Mouse (Mus musculus): ENCODE data around the gene Fam162a. TPM values are rescaled to one million over a fixed set of nuclear protein-coding genes. Genes with fewer than 3 reads are reported as not detected.
"Not testable (repeated sequence)": the region's sequence is repeated elsewhere in the genome, so short reads cannot be mapped to it uniquely, and the experiment has no call there.

Fam162a gene
- polyA plus RNA-seq, 1 experiment from 2014 or later = 997 TPM

GRCm38 (mm10) chr16:36043073-36043472, 28.3 kb downstream of the Fam162a start:
- H3K27ac ChIP-seq (replicated peaks in 1 of 2; ENCODE audit: control insufficient read depth in 1 of 2, insufficient read depth in 1 of 2, low read depth in 2 of 2, low read length in 2 of 2) = 0 out of 4 replicates have a peak overlapping the region, but pooled peaks of 1 of the 2 experiments have one; percentile 21
- no peaks in the 10 kb centered on the region for H3K9me3 ChIP-seq (ENCODE audit: control insufficient read depth, low read length)
- H3K36me3 ChIP-seq (ENCODE audit: control insufficient read depth, insufficient read depth, low read length) = peaks cover 57% of the 10 kb centered on the region
- peaks cover 9 to 28% of the 10 kb centered on the region in 2 experiments for H3K4me1 ChIP-seq (ENCODE audit: control insufficient read depth in 2 of 2, insufficient read depth in 2 of 2, low read length in 2 of 2)
- WGBS = 38% methylated on average over 10 of the region's 10 CpGs
- no peak overlapping the region for H3K9ac ChIP-seq (ENCODE audit: low read length)
- peak; percentile 18; the same call in 1 of the 2 replicates for ATAC-seq (ENCODE audit: insufficient number of reproducible peaks, insufficient read depth, low FRiP score, low read depth)
- H3K27me3 ChIP-seq (ENCODE audit: control insufficient read depth, insufficient read depth, low read length) = no peaks in the 10 kb centered on the region
- peak overlapping the region; percentile 4; the same call in 1 of the 2 replicates for H3K4me2 ChIP-seq (ENCODE audit: low read length)
- H3K4me3 ChIP-seq (ENCODE audit: control insufficient read depth in 1 of 2, insufficient read depth in 1 of 2, low read depth in 1 of 2, low read length in 2 of 2) = no peak overlapping the region

GRCm38 (mm10) chr16:36041625-36042020, 29.8 kb downstream of the Fam162a start:
- H3K4me2 ChIP-seq (ENCODE audit: low read length) = peak overlapping the region; percentile 69
- peaks cover 9 to 28% of the 10 kb centered on the region in 2 experiments for H3K4me1 ChIP-seq (ENCODE audit: control insufficient read depth in 2 of 2, insufficient read depth in 2 of 2, low read length in 2 of 2)
- whole genome bisulfite sequencing = 18% methylated on average over 11 of the region's 11 CpGs
- ATAC-seq (ENCODE audit: insufficient number of reproducible peaks, insufficient read depth, low FRiP score, low read depth) = no peak
- peak overlapping the region; percentile 88 for H3K9ac ChIP-seq (ENCODE audit: low read length)
- H3K4me3 ChIP-seq (ENCODE audit: control insufficient read depth in 1 of 2, insufficient read depth in 1 of 2, low read depth in 1 of 2, low read length in 2 of 2) = peak overlapping the region; percentile 67 to 72
- no peaks in the 10 kb centered on the region for H3K27me3 ChIP-seq (ENCODE audit: control insufficient read depth, insufficient read depth, low read length)
- H3K27ac ChIP-seq (replicated peaks in 1 of 2; ENCODE audit: control insufficient read depth in 1 of 2, insufficient read depth in 1 of 2, low read depth in 2 of 2, low read length in 2 of 2) = peak overlapping the region; percentile 78 to 90
- peaks cover 54% of the 10 kb centered on the region for H3K36me3 ChIP-seq (ENCODE audit: control insufficient read depth, insufficient read depth, low read length)
- H3K9me3 ChIP-seq (ENCODE audit: control insufficient read depth, low read length) = no peaks in the 10 kb centered on the region

- Histone ChIP-seq H3K4me1 (ENCODE audit: control insufficient read depth in 2 of 2, insufficient read depth in 2 of 2, low read length in 2 of 2) (peaks cover 9 to 28% of the 10 kb centered on the region in 2 experiments), H3K4me2 (ENCODE audit: low read length) (peak within 1 kb of the TSS; percentile 69), H3K36me3 (ENCODE audit: control insufficient read depth, insufficient read depth, low read length) (peaks cover 49% of the 10 kb centered on the region), H3K27me3 (ENCODE audit: control insufficient read depth, insufficient read depth, low read length) (no peaks in the 10 kb centered on the region), H3K9me3 (ENCODE audit: control insufficient read depth, low read length) (no peaks in the 10 kb centered on the region), H3K4me3 (ENCODE audit: control insufficient read depth in 1 of 2, insufficient read depth in 1 of 2, low read depth in 1 of 2, low read length in 2 of 2) (peak within 1 kb of the TSS; percentile 67 to 72), H3K27ac (replicated peaks in 1 of 2; ENCODE audit: control insufficient read depth in 1 of 2, insufficient read depth in 1 of 2, low read depth in 2 of 2, low read length in 2 of 2) (peak within 1 kb of the TSS; percentile 78 to 90), H3K9ac (ENCODE audit: low read length) (peak within 1 kb of the TSS; percentile 88)
- peak; percentile 91 for ATAC-seq (ENCODE audit: insufficient number of reproducible peaks, insufficient read depth, low FRiP score, low read depth)
- WGBS = 2% methylated on average over 39 of the region's 39 CpGs
These were observed 30.5 kb downstream of the Fam162a start, which contains the start of gene Wdr5b for GRCm38 (mm10) chr16:36040640-36041624. Wdr5b (plus strand) TSS chr16:36041190.

- not testable (repeated sequence) for H3K4me1 ChIP-seq (ENCODE audit: control insufficient read depth in 2 of 2, insufficient read depth in 2 of 2, low read length in 2 of 2); H3K9ac ChIP-seq (ENCODE audit: low read length); H3K9me3 ChIP-seq (ENCODE audit: control insufficient read depth, low read length); H3K4me3 ChIP-seq (ENCODE audit: control insufficient read depth in 1 of 2, insufficient read depth in 1 of 2, low read depth in 1 of 2, low read length in 2 of 2); H3K27ac ChIP-seq (replicated peaks in 1 of 2; ENCODE audit: control insufficient read depth in 1 of 2, insufficient read depth in 1 of 2, low read depth in 2 of 2, low read length in 2 of 2); H3K4me2 ChIP-seq (ENCODE audit: low read length); H3K27me3 ChIP-seq (ENCODE audit: control insufficient read depth, insufficient read depth, low read length); ATAC-seq (ENCODE audit: insufficient number of reproducible peaks, insufficient read depth, low FRiP score, low read depth)
- 89% methylated on average over 1 of the region's 2 CpGs for WGBS
- peaks cover 73% of the 10 kb centered on the region for H3K36me3 ChIP-seq (ENCODE audit: control insufficient read depth, insufficient read depth, low read length)
These were observed 43.3 kb downstream of the Fam162a start for GRCm38 (mm10) chr16:36028120-36028519.

GRCm38 (mm10) chr16:36016335-36016734, 55.1 kb downstream of the Fam162a start:
- H3K4me3 ChIP-seq (ENCODE audit: control insufficient read depth in 1 of 2, insufficient read depth in 1 of 2, low read depth in 1 of 2, low read length in 2 of 2) = no peak overlapping the region
- no peaks in the 10 kb centered on the region for H3K9me3 ChIP-seq (ENCODE audit: control insufficient read depth, low read length)
- ATAC-seq (ENCODE audit: insufficient number of reproducible peaks, insufficient read depth, low FRiP score, low read depth) = no peak
- H3K36me3 ChIP-seq (ENCODE audit: control insufficient read depth, insufficient read depth, low read length) = peaks cover 73% of the 10 kb centered on the region
- no peaks in the 10 kb centered on the region for H3K27me3 ChIP-seq (ENCODE audit: control insufficient read depth, insufficient read depth, low read length)
- no peaks in the 10 kb centered on the region for H3K4me1 ChIP-seq (ENCODE audit: control insufficient read depth in 2 of 2, insufficient read depth in 2 of 2, low read length in 2 of 2)
- H3K4me2 ChIP-seq (ENCODE audit: low read length) = no peak overlapping the region
- WGBS = 96% methylated on average over 1 of the region's 1 CpGs
- H3K9ac ChIP-seq (ENCODE audit: low read length) = no peak overlapping the region
- H3K27ac ChIP-seq (replicated peaks in 1 of 2; ENCODE audit: control insufficient read depth in 1 of 2, insufficient read depth in 1 of 2, low read depth in 2 of 2, low read length in 2 of 2) = no peak overlapping the region

GRCm38 (mm10) chr16:36008396-36008795, 63.0 kb downstream of the Fam162a start:
- H3K36me3 ChIP-seq (ENCODE audit: control insufficient read depth, insufficient read depth, low read length) = peaks cover 53% of the 10 kb centered on the region
- H3K4me3 ChIP-seq (ENCODE audit: control insufficient read depth in 1 of 2, insufficient read depth in 1 of 2, low read depth in 1 of 2, low read length in 2 of 2) = no peak overlapping the region
- ATAC-seq (ENCODE audit: insufficient number of reproducible peaks, insufficient read depth, low FRiP score, low read depth) = no peak
- H3K4me2 ChIP-seq (ENCODE audit: low read length) = no peak overlapping the region
- no peaks in the 10 kb centered on the region for H3K27me3 ChIP-seq (ENCODE audit: control insufficient read depth, insufficient read depth, low read length)
- no peaks in the 10 kb centered on the region for H3K9me3 ChIP-seq (ENCODE audit: control insufficient read depth, low read length)
- no peak overlapping the region for H3K27ac ChIP-seq (replicated peaks in 1 of 2; ENCODE audit: control insufficient read depth in 1 of 2, insufficient read depth in 1 of 2, low read depth in 2 of 2, low read length in 2 of 2)
- no peak overlapping the region for H3K9ac ChIP-seq (ENCODE audit: low read length)
- H3K4me1 ChIP-seq (ENCODE audit: control insufficient read depth in 2 of 2, insufficient read depth in 2 of 2, low read length in 2 of 2) = no peaks in the 10 kb centered on the region
- 95% methylated on average over 3 of the region's 3 CpGs for WGBS

- not testable (repeated sequence) for ATAC-seq (ENCODE audit: insufficient number of reproducible peaks, insufficient read depth, low FRiP score, low read depth)
- 92% methylated on average over 4 of the region's 4 CpGs for WGBS
These were observed 72.5 kb downstream of the Fam162a start for GRCm38 (mm10) chr16:35998852-35999251.

More at GRCm38 (mm10) chr16:35998852-35999251, 72.5 kb downstream of the Fam162a start:
- H3K27me3 ChIP-seq (ENCODE audit: control insufficient read depth, insufficient read depth, low read length); H3K9ac ChIP-seq (ENCODE audit: low read length); H3K4me2 ChIP-seq (ENCODE audit: low read length); H3K9me3 ChIP-seq (ENCODE audit: control insufficient read depth, low read length); H3K4me1 ChIP-seq (ENCODE audit: control insufficient read depth in 2 of 2, insufficient read depth in 2 of 2, low read length in 2 of 2); H3K27ac ChIP-seq (replicated peaks in 1 of 2; ENCODE audit: control insufficient read depth in 1 of 2, insufficient read depth in 1 of 2, low read depth in 2 of 2, low read length in 2 of 2); H3K4me3 ChIP-seq (ENCODE audit: control insufficient read depth in 1 of 2, insufficient read depth in 1 of 2, low read depth in 1 of 2, low read length in 2 of 2): not testable (repeated sequence)
- peaks cover 24% of the 10 kb centered on the region for H3K36me3 ChIP-seq (ENCODE audit: control insufficient read depth, insufficient read depth, low read length)
